Mouse (Mus musculus) CD4-positive, CD25-positive, alpha-beta regulatory T cell, adult 4 months (primary cell): ENCODE measurements around the gene Erbb4. TPM values are rescaled to one million over a fixed set of nuclear protein-coding genes. Genes with fewer than 3 reads are reported as not detected.

Experiments used
- ATAC-seq: one replicate; pipeline ENCODE4 v1.8.0; 2017
- polyA plus RNA-seq, 2 experiments: library from polyadenylated mRNA; unstranded; fragments of 100-300 nt; shearing (Covaris generic); gene quantifications; one replicate each; pipeline ENCODE4 v1.2.1; 2017

The Erbb4 gene
- polyA plus RNA-seq, 2 experiments from 2014 or later = not detected

- no peak for ATAC-seq
Measured at GRCm38 (mm10) chr1:68049856-68050255, 1058.0 kb downstream of the Erbb4 start.

DNA sequence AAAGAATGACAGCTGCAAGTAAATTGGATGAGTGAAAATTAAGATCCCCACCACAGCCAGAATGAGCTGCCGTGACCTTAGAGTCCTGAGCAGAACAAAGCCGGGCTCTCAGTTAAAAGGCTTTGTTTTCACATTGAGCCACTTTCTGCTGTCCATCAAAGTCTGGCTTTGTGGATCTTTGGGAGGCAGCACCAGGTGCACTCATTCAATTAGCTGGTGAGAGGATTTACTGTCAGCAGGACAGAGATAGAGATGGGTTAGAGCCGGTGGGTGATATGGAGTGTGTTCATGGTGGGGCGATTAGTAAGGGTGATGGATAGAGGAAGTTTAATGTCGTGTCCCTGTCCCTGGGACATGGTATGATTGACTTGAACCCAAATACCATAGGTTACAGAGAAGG, 1060.7 kb downstream of the Erbb4 start:
- ATAC-seq = no peak

GRCm38 (mm10) chr1:68046551-68046970, 1061.3 kb downstream of the Erbb4 start:
- ATAC-seq = no peak

DNA sequence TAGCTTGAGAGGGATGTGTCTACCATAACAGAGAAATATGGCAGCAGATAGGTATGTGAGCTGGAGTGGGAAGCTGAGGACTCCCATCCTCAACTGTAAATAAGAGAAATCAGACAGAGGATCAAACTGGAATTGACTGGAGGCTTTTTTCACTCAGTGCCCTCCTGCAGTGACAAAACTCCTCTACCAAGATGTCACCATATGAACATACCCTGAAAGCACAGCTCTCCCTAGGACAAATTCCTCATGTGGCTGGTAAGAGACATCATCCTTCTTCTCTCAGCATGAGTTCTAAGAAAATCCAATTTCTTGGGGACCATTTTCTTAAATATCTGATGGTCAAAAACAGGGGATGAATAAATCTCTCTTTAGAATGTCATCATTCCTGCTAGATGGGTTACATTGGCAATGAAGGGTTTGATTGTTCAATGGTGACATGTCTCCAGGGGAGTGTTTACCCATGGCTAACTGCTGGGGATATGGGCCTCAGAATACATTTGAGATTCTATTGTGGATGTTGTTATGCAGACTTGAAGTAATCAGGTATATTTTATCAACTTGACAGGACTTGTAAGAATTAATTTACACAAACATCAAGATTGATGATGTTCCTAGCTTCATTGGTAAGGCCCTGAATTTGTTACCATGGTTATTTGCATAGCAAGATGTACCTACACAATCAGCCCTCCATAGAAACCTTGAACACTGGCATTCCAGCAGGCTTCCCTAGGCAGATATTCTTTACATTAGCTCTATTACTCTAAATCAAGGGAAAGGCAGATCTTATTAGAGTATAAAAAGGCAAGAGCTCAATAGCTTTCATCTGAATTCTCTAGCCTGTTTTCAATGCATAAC, 1083.5 kb downstream of the Erbb4 start:
- ATAC-seq = no peak

GRCm38 (mm10) chr1:68020020-68020419, 1087.8 kb downstream of the Erbb4 start:
- ATAC-seq = no peak

GRCm38 (mm10) chr1:68019618-68020017, 1088.2 kb downstream of the Erbb4 start:
- ATAC-seq = no peak
